Comparison of ENCODE assay signal across 8 mouse cellular contexts in genomic region chr6:8258316-8258715, GRCm38 (mm10). TPM values are rescaled to one million over a fixed set of nuclear protein-coding genes. Genes with fewer than 3 reads are reported as not detected.
DNase-seq lines count a peak whose midpoint lies in the region; ATAC-seq and TF ChIP-seq lines count a peak whose summit lies in the region.

No protein-coding gene starts in this region.

- no peaks in the 10 kb centered on the region for H3K36me3 ChIP-seq in spleen, adult 2 months (ENCODE audit: control insufficient read depth, insufficient read depth, low read length)
- peaks cover 29% of the 10 kb centered on the region for H3K36me3 ChIP-seq in liver, embryonic 12.5 days

- no peak for TF ChIP-seq CTCF in cerebellum, adult 2 months (IDR thresholded peaks at IDR 0.05; ENCODE audit: borderline replicate concordance, insufficient read depth, low read depth, low read length)
- no peak for TF ChIP-seq CTCF in spleen, adult 2 months (IDR thresholded peaks at IDR 0.05; ENCODE audit: extremely low read depth, insufficient read depth, insufficient read length, insufficient replicate concordance)

- H3K9ac ChIP-seq in liver, embryonic 12.5 days, result peak overlapping the region; percentile 77

- no peaks in the 10 kb centered on the region for H3K27me3 ChIP-seq in cerebellum, adult 2 months (ENCODE audit: control insufficient read depth, insufficient read depth, low read length)
- no peaks in the 10 kb centered on the region for H3K27me3 ChIP-seq in spleen, adult 2 months (ENCODE audit: control insufficient read depth, insufficient read depth, low read length)
- H3K27me3 ChIP-seq in liver, embryonic 12.5 days (replicated peaks), result no peaks in the 10 kb centered on the region

- TF ChIP-seq POLR2A in cerebellum, adult 2 months (IDR thresholded peaks at IDR 0.05; ENCODE audit: borderline replicate concordance, insufficient read depth, low read length), result no peak
- no peak for TF ChIP-seq POLR2A in spleen, adult 2 months (IDR thresholded peaks at IDR 0.05; ENCODE audit: low read depth, low read length)

- H3K4me2 ChIP-seq in liver, embryonic 12.5 days, result peak overlapping the region; percentile 79

- 2% methylated on average over 6 of the region's 6 CpGs for WGBS in cerebellum, adult 2 months
- WGBS in spleen, adult 2 months, result 3% methylated on average over 6 of the region's 6 CpGs
- 5% methylated on average over 6 of the region's 6 CpGs for WGBS in liver, embryonic 12.5 days (ENCODE audit: insufficient replicate concordance)

- peak overlapping the region; percentile 85 for H3K4me3 ChIP-seq in cerebellum, adult 2 months (replicated peaks; ENCODE audit: insufficient read depth, low read depth, low read length)
- peak overlapping the region; percentile 84 for H3K4me3 ChIP-seq in spleen, adult 2 months (ENCODE audit: extremely low read depth, insufficient read depth, insufficient read length)
- H3K4me3 ChIP-seq in liver, embryonic 12.5 days, result peak overlapping the region; percentile 88

- no peak for ATAC-seq in liver, embryonic 12.5 days

- DNase-seq in cerebellum, adult 2 months, result no peak
- DNase-seq in cerebellum, adult 9-10 months, result no peak
- DNase-seq in spleen, adult 2 months (ENCODE audit: low read depth in 1 of 2, low spot score in 2 of 2), result no peak
- DNase-seq in spleen, postnatal 36 days (ENCODE audit: low spot score in 2 of 2), result no peak
- DNase-seq in thymus, postnatal 36 days, result no peak
- no peak for DNase-seq in layer of hippocampus, postnatal 14 days (ENCODE audit: low spot score in 2 of 2)
- DNase-seq in layer of hippocampus, adult 9-10 months (ENCODE audit: low spot score), result no peak

- H3K4me1 ChIP-seq in cerebellum, adult 2 months (ENCODE audit: control insufficient read depth, insufficient read depth, low read length), result no peaks in the 10 kb centered on the region; the same call in 1 of the 2 replicates
- H3K4me1 ChIP-seq in spleen, adult 2 months (ENCODE audit: control insufficient read depth, insufficient read depth, insufficient read length), result no peaks in the 10 kb centered on the region
- peaks cover 20% of the 10 kb centered on the region for H3K4me1 ChIP-seq in liver, embryonic 12.5 days

- H3K27ac ChIP-seq in cerebellum, adult 2 months (ENCODE audit: insufficient read depth, low read length), result no peak overlapping the region; the same call in 1 of the 2 replicates
- H3K27ac ChIP-seq in spleen, adult 2 months (ENCODE audit: insufficient read depth, low read length), result no peak overlapping the region
- H3K27ac ChIP-seq in liver, embryonic 12.5 days, result peak overlapping the region; percentile 74

- H3K9me3 ChIP-seq in liver, embryonic 12.5 days (replicated peaks), result no peaks in the 10 kb centered on the region

RNA-seq across cellular contexts. Expression of gene Rpa3, which starts 0.7 kb away (rescaled TPM):
- 19.5 and 20.7 TPM in 2 replicates for polyA plus RNA-seq in cerebellum, adult 2 months (2012; rRNA removed)
- polyA plus RNA-seq in spleen, adult 2 months (2012; rRNA removed), result 1.1 and 2.0 TPM in 2 replicates
- polyA plus RNA-seq in liver, embryonic 12.5 days (2016; fragmentation: Nextera tagmentation; extraction: Ambion mirVana), result 144 and 147 TPM in 2 replicates
- total RNA-seq in layer of hippocampus, postnatal 14 days (2021), result 10 to 100 TPM; 16.1 to 19.0 TPM

RNA-seq across cellular contexts. Expression of gene Umad1, which starts 0.8 kb away (rescaled TPM):
- polyA plus RNA-seq in cerebellum, adult 2 months (2012; rRNA removed), result 30.8 and 31.5 TPM in 2 replicates
- polyA plus RNA-seq in spleen, adult 2 months (2012; rRNA removed), result 6.8 and 8.5 TPM in 2 replicates
- 17.2 and 17.4 TPM in 2 replicates for polyA plus RNA-seq in liver, embryonic 12.5 days (2016; fragmentation: Nextera tagmentation; extraction: Ambion mirVana)
- 10 to 100 TPM; 26.9 to 27.6 TPM for total RNA-seq in layer of hippocampus, postnatal 14 days (2021)

RNA-seq across cellular contexts. Expression of gene Gm45062, which starts 0.9 kb away (rescaled TPM):
- 18.6 and 20.5 TPM in 2 replicates for polyA plus RNA-seq in cerebellum, adult 2 months (2012; rRNA removed)
- polyA plus RNA-seq in spleen, adult 2 months (2012; rRNA removed), result not detected in 2 replicates
- 1.4 TPM in 2 replicates for polyA plus RNA-seq in liver, embryonic 12.5 days (2016; fragmentation: Nextera tagmentation; extraction: Ambion mirVana)
- 1 to 10 TPM in 1 of 2 experiments, not detected in 1; 2.3 TPM for total RNA-seq in layer of hippocampus, postnatal 14 days (2021)

RNA-seq across cellular contexts. Expression of gene Mios, which starts 49.3 kb away (rescaled TPM):
- 9.9 and 10.9 TPM in 2 replicates for polyA plus RNA-seq in cerebellum, adult 2 months (2012; rRNA removed)
- polyA plus RNA-seq in spleen, adult 2 months (2012; rRNA removed), result 1.6 and 1.9 TPM in 2 replicates
- polyA plus RNA-seq in liver, embryonic 12.5 days (2016; fragmentation: Nextera tagmentation; extraction: Ambion mirVana), result 23.3 and 24.4 TPM in 2 replicates
- total RNA-seq in layer of hippocampus, postnatal 14 days (2021), result 10 to 100 TPM; 23.1 to 26.7 TPM
